Mouse (Mus musculus) right cerebral cortex, postnatal 25 days (tissue): ENCODE measurements around the gene Olfr513.

Experiments used
- DNase-seq: peaks from one replicate; pipeline ENCODE4 v3.0.0; 2022

The Olfr513 gene

GRCm38 (mm10) chr7:108750673-108751072 is at the start of gene Olfr513:
Olfr513 (plus strand) TSS chr7:108750973.
- no peak for DNase-seq

DNA sequence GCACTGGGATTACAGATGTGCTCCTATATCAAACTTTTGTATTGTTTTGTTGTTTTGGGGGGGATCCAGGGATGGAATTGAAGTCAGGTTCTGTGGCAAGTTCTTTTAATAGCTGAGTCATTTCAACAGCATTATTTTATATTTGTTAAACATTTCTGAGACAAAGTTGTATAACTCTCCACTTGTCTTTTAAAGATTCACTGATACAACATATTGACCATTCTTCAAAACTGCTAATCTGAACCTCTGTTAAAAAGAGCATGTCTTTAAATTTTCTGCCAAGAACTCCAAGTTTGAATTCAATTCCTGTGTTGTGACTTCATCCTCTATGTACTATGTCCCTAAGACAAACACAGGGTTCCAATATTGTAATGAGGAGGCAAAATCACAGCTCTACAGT is 37.8 kb upstream of the Olfr513 start, which contains the start of gene Olfr512:
Olfr512 (plus strand) TSS at position 301 of the 400 bp plus-strand sequence.
- no peak for DNase-seq

DNA sequence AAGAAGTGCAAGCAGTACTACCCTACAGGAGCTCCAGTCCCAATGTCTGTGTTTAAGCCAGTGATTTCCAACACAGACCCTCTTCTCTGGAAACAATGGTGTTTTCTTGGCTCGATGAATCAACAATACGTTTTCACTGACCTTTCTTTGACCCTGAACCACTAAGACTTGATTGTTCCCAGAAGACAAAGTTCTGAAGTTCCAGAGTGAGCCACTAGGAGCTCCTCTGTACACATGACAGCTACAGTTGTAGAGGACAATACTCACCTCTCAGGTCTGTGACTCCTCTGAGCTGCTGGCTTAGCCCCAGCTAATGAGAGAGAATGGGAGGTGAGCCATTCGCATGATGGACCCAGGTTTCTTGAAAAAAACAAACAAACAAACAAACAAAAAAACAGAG is 9.6 kb downstream of the Olfr513 start:
- no peak for DNase-seq

GRCm38 (mm10) chr7:108797205-108797933 is 46.6 kb downstream of the Olfr513 start:
- DNase-seq: no peak
